Mouse (Mus musculus): ENCODE measurements around the gene Foxb1. TPM values are rescaled to one million over a fixed set of nuclear protein-coding genes. Genes with fewer than 3 reads are reported as not detected.
A peak's percentile ranks its signal among the peaks of the same experiment; 100 is the strongest.

Foxb1 gene
- polyA plus RNA-seq, 1 experiment from 2014 or later = not detected

DNA sequence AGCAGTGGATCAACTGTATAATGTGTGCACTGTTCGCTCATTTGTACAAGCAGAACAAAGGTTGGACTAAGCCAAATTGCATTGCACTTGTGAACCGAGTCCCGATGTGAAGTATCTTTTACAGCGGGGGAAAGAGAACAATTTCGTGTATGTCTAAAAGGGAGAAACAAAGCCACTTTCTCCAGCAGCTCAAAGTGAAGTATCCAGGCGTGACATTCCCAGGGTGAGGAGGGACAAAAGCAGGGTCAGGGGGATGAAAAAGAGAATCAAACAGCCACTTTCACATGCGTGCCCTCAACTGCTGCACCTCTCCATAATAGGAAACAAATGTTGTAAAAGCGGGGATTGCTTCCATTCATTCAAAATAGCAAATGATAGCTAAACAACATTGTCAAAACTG is 5.6 kb upstream of the Foxb1 start:
- Histone ChIP-seq H3K27ac (ENCODE audit: low read length) (no peak overlapping the region), H3K4me3 (ENCODE audit: low read length) (no peak overlapping the region), H3K36me3 (ENCODE audit: control insufficient read depth, insufficient read depth) (no peaks in the 10 kb centered on the region), H3K9ac (ENCODE audit: low read length) (no peak overlapping the region), H3K9me3 (replicated peaks; ENCODE audit: control insufficient read depth, low read length) (no peaks in the 10 kb centered on the region), H3K27me3 (ENCODE audit: control insufficient read depth, insufficient read depth, low read length) (peaks cover 93% of the 10 kb centered on the region), H3K4me2 (ENCODE audit: low read depth, low read length) (no peak overlapping the region), H3K4me1 (ENCODE audit: control insufficient read depth, insufficient read depth, low read length) (no peaks in the 10 kb centered on the region; the same call in 1 of the 2 replicates)
- 2% methylated on average over 8 of the region's 8 CpGs for WGBS
- ATAC-seq (replicated peaks; ENCODE audit: extremely low read depth, insufficient read depth, low FRiP score) = no peak

DNA sequence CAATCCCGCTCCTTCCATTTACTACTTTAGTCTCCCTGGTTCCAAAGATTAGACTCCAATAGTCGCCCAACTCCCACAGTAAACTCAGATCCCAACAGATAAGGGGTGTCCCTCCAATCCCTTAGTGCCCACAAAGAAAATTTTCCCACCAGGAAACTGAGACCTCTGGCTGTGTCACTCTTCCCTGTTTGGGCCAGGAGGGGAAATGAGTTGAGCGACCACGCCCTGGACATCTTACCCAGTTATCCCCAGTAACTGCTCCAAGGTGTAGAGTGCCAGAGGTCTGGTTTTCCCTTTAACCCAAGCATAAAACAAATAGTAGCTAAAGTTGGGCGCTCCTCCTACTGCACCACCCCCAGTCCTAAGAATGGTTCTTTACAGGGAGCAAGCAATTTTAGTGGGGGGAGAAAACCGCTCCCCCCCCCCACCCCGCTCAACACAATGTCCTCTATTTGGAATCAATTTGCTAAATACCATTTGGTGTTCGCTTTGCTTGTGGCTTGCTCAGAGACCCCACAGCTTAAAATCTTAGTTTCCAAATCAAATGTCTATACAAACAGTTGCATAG is 4.8 kb upstream of the Foxb1 start:
- H3K9me3 ChIP-seq (replicated peaks; ENCODE audit: control insufficient read depth, low read length) = no peaks in the 10 kb centered on the region
- H3K9ac ChIP-seq (ENCODE audit: low read length) = no peak overlapping the region
- H3K27me3 ChIP-seq (ENCODE audit: control insufficient read depth, insufficient read depth, low read length) = peaks cover 95% of the 10 kb centered on the region
- no peak overlapping the region for H3K4me3 ChIP-seq (ENCODE audit: low read length)
- no peak overlapping the region for H3K27ac ChIP-seq (ENCODE audit: low read length)
- H3K4me1 ChIP-seq (ENCODE audit: control insufficient read depth, insufficient read depth, low read length) = no peaks in the 10 kb centered on the region; the same call in 1 of the 2 replicates
- H3K4me2 ChIP-seq (ENCODE audit: low read depth, low read length) = no peak overlapping the region
- no peaks in the 10 kb centered on the region for H3K36me3 ChIP-seq (ENCODE audit: control insufficient read depth, insufficient read depth)
- no peak for ATAC-seq (replicated peaks; ENCODE audit: extremely low read depth, insufficient read depth, low FRiP score)
- WGBS = 1% methylated on average over 8 of the region's 8 CpGs

DNA sequence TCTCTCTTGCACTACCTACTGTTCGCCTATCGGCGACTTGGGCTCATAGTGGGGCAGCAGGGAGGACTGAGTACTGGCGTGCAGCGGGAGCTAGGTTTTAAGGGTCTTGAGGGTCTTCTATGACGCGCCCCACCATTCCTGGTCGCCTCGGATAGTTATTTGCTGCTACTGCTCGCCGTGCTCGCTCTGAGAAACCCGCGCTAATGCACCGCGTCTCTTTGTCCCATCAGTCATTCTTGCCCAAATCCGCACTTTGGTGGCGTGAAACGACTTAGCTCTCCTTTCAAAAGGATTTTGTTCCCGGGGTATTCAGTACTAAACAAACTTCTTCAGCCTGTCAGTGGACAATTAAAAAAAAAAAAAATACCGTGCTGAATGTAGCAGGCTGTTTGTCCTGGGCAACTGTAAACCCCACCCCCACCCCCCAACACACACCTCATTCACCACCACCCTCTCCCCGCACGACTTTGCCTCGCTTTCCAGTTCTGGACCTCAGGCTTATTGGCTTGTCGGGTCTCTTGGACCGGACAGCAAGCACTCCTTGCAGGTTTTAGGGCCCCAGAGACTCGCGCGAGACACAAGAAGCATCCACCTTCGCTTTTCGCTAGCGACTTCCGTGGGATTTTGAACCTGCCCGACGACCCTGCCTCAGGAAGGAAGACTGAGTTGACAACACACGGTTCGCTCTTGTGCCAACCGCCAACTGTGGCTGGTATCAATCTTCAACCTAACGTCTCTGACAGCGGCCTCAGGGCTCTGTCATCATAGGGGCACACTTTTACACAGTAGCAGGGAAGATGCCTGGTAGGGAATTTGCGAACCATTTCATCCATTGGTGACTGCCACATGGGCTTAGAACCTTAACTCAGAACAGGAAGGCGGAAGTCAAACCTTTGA is 4.1 kb upstream of the Foxb1 start:
- Histone ChIP-seq H3K36me3 (ENCODE audit: control insufficient read depth, insufficient read depth) (no peaks in the 10 kb centered on the region), H3K4me2 (ENCODE audit: low read depth, low read length) (no peak overlapping the region), H3K9me3 (replicated peaks; ENCODE audit: control insufficient read depth, low read length) (no peaks in the 10 kb centered on the region), H3K9ac (ENCODE audit: low read length) (no peak overlapping the region), H3K4me3 (ENCODE audit: low read length) (no peak overlapping the region), H3K27me3 (ENCODE audit: control insufficient read depth, insufficient read depth, low read length) (peaks cover 95% of the 10 kb centered on the region), H3K27ac (ENCODE audit: low read length) (no peak overlapping the region), H3K4me1 (ENCODE audit: control insufficient read depth, insufficient read depth, low read length) (no peaks in the 10 kb centered on the region; the same call in 1 of the 2 replicates)
- ATAC-seq (replicated peaks; ENCODE audit: extremely low read depth, insufficient read depth, low FRiP score) = no peak
- WGBS = 2% methylated on average over 42 of the region's 42 CpGs

DNA sequence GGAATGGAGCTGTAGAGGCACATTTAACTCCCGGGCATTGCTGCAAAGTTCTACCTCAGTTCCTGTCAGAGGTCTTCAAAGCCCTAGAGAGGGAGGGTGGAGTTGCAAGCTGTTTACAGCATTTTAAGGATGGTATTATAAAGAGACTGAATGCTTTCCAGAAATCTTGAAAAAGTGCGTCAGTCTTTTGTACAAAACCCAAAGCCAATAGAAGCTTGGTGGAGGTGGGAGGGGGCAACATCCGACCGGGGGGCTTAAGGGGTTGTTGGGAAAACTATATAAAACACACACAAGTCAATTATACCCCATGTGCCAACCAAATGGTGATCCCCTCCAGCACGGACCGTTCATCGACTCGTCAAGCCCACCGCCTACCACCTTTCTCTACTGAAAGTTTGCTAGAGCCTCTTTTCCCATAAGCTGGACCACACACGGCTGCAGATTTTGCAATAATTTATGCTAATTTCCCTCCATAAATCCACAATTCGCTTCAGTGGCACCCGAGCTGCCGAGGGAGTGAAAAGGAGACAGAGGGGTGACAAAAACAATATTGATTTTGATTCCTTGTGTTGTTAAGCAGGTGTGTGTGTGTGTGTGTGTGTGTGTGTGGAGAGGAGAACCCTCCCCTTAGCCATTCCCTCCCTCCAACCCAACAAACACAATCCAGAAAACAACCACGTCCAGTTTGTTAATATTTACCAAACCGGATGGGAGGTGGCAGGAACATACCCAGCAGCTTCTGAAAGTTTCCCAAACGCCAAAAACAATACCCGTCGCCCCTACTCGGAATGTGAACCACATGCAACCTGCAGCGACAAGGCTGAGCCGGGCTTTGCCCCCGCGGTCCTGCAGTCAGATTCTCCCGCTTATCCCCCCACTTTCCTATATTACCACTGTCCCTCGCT is 3.2 kb upstream of the Foxb1 start:
- H3K4me3 ChIP-seq (ENCODE audit: low read length) = no peak overlapping the region
- peaks cover 95% of the 10 kb centered on the region for H3K27me3 ChIP-seq (ENCODE audit: control insufficient read depth, insufficient read depth, low read length)
- H3K9me3 ChIP-seq (replicated peaks; ENCODE audit: control insufficient read depth, low read length) = no peaks in the 10 kb centered on the region
- H3K36me3 ChIP-seq (ENCODE audit: control insufficient read depth, insufficient read depth) = no peaks in the 10 kb centered on the region
- 1% methylated on average over 25 of the region's 25 CpGs for WGBS
- no peak overlapping the region for H3K9ac ChIP-seq (ENCODE audit: low read length)
- ATAC-seq (replicated peaks; ENCODE audit: extremely low read depth, insufficient read depth, low FRiP score) = no peak
- H3K4me2 ChIP-seq (ENCODE audit: low read depth, low read length) = no peak overlapping the region
- H3K4me1 ChIP-seq (ENCODE audit: control insufficient read depth, insufficient read depth, low read length) = no peaks in the 10 kb centered on the region; the same call in 1 of the 2 replicates
- no peak overlapping the region for H3K27ac ChIP-seq (ENCODE audit: low read length)

DNA sequence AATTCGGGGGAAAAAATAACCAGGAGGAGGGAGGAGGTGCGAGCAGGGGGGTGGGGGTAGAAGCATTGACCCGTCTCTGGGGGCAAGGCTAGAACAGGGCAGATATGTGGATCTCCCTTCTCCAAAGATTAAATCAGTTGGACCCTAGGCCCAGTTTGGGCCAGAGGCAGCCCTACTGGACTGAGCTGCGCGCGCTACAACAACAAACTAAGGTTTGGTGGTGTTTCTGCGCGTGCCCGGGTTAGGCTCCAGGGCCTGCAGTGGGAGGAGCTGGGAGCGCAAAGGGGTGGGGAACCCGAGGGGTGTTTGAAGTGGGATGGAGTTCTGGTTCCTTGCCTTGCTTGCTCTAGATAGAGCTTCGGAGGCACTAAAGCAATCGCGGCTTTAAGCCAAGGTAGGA is 2.0 kb upstream of the Foxb1 start:
- 0 out of 2 replicates have a peak overlapping the region, but pooled peaks have one; percentile 3 for H3K4me3 ChIP-seq (ENCODE audit: low read length)
- WGBS = under 1% methylated on average over 14 of the region's 14 CpGs

DNA sequence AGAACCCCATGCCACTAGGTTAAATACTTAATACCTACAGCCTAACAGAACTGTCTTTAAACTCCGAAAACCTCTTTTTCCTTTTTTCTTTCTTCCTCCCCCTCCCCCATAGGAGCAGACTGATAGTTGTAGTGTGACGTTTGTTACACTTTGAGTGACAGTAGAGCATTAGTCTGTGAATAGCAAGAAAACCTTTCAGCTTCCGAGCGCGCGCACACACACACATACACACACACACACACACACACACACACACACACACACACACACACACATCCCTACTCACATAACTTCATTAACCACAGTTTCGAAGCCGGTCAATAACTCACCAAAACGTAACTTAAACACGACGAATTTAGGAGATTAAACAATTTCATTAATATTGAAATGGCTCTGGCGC is 1.5 kb upstream of the Foxb1 start:
- Histone ChIP-seq H3K4me3 (ENCODE audit: low read length) (no peak overlapping the region), H3K4me2 (ENCODE audit: low read depth, low read length) (no peak overlapping the region), H3K4me1 (ENCODE audit: control insufficient read depth, insufficient read depth, low read length) (peaks cover 3% of the 10 kb centered on the region; the same call in 1 of the 2 replicates), H3K27me3 (ENCODE audit: control insufficient read depth, insufficient read depth, low read length) (peaks cover 86% of the 10 kb centered on the region), H3K9ac (ENCODE audit: low read length) (no peak overlapping the region), H3K36me3 (ENCODE audit: control insufficient read depth, insufficient read depth) (no peaks in the 10 kb centered on the region), H3K9me3 (replicated peaks; ENCODE audit: control insufficient read depth, low read length) (no peaks in the 10 kb centered on the region), H3K27ac (ENCODE audit: low read length) (no peak overlapping the region)
- ATAC-seq (replicated peaks; ENCODE audit: extremely low read depth, insufficient read depth, low FRiP score) = no peak
- WGBS = 3% methylated on average over 12 of the region's 12 CpGs

More for the DNA sequence above, 2.0 kb upstream of the Foxb1 start:
- ATAC-seq (replicated peaks; ENCODE audit: extremely low read depth, insufficient read depth, low FRiP score) = no peak
- Histone ChIP-seq H3K4me1 (ENCODE audit: control insufficient read depth, insufficient read depth, low read length) (peaks cover 3% of the 10 kb centered on the region; the same call in 1 of the 2 replicates), H3K9me3 (replicated peaks; ENCODE audit: control insufficient read depth, low read length) (no peaks in the 10 kb centered on the region), H3K4me2 (ENCODE audit: low read depth, low read length) (no peak overlapping the region), H3K27me3 (ENCODE audit: control insufficient read depth, insufficient read depth, low read length) (peaks cover 88% of the 10 kb centered on the region), H3K36me3 (ENCODE audit: control insufficient read depth, insufficient read depth) (no peaks in the 10 kb centered on the region), H3K9ac (ENCODE audit: low read length) (no peak overlapping the region), H3K27ac (ENCODE audit: low read length) (no peak overlapping the region)

DNA sequence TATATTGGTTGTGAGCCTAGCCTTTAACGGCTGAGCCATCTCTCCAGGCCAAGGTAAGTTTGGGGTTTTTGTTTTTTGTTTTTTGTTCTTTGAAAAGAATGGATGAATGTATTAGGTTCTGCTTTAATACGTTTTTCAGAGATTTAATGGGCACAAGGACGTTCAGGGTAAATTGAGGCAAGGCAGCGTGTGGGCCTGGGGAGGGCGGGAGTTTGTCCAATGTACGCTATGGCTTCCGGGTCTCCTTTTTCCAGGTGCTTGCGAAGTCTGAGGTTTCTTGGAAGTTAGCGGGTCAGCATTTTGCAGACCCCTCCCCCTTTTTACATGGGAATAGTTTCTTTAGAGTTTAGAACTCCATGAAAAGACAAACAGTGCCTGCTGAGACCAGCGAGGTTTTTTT is 829 bp upstream of the Foxb1 start:
- Histone ChIP-seq H3K4me2 (ENCODE audit: low read depth, low read length) (no peak overlapping the region), H3K36me3 (ENCODE audit: control insufficient read depth, insufficient read depth) (no peaks in the 10 kb centered on the region), H3K4me1 (ENCODE audit: control insufficient read depth, insufficient read depth, low read length) (peaks cover 3% of the 10 kb centered on the region; the same call in 1 of the 2 replicates), H3K9ac (ENCODE audit: low read length) (no peak overlapping the region), H3K27me3 (ENCODE audit: control insufficient read depth, insufficient read depth, low read length) (peaks cover 86% of the 10 kb centered on the region), H3K4me3 (ENCODE audit: low read length) (no peak overlapping the region), H3K27ac (ENCODE audit: low read length) (no peak overlapping the region), H3K9me3 (replicated peaks; ENCODE audit: control insufficient read depth, low read length) (no peaks in the 10 kb centered on the region)
- no peak for ATAC-seq (replicated peaks; ENCODE audit: extremely low read depth, insufficient read depth, low FRiP score)
- WGBS = 5% methylated on average over 10 of the region's 10 CpGs

DNA sequence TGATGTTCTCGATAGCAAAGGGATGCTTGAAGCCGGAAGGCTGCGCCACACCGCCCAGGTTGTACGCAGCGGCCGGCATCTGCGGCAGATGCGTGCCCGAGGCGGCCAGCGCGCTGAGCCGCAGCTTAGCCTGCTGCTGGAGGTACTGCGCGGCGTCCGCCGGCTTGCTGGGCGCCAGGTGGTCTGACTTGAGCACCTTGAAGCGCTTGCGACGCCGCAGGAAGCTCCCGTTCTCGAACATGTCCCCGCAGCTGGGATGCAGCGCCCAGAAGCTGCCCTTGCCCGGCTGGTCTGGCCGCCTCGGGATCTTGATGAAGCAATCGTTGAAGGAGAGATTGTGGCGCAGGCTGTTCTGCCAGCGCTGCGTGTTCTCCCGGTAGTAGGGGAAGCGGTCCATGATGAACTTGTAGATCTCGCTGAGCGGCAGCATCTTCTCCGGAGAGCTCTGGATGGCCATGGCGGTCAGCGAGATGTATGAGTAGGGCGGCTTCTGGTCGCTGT is 969 bp downstream of the Foxb1 start:
- no peak for ATAC-seq (replicated peaks; ENCODE audit: extremely low read depth, insufficient read depth, low FRiP score)
- Histone ChIP-seq H3K36me3 (ENCODE audit: control insufficient read depth, insufficient read depth) (no peaks in the 10 kb centered on the region), H3K9ac (ENCODE audit: low read length) (no peak overlapping the region), H3K4me1 (ENCODE audit: control insufficient read depth, insufficient read depth, low read length) (peaks cover 3% of the 10 kb centered on the region; the same call in 1 of the 2 replicates), H3K4me3 (ENCODE audit: low read length) (peak overlapping the region; percentile 21), H3K27me3 (ENCODE audit: control insufficient read depth, insufficient read depth, low read length) (peaks cover 87% of the 10 kb centered on the region), H3K27ac (ENCODE audit: low read length) (no peak overlapping the region), H3K4me2 (ENCODE audit: low read depth, low read length) (no peak overlapping the region; the same call in 1 of the 2 replicates), H3K9me3 (replicated peaks; ENCODE audit: control insufficient read depth, low read length) (no peaks in the 10 kb centered on the region)
- under 1% methylated on average over 44 of the region's 44 CpGs for WGBS

Data from heart, embryonic 16.5 days (tissue).